Mouse (Mus musculus) heart, adult 2 months (tissue): ENCODE results near the gene Pigg. TPM values are rescaled to one million over a fixed set of nuclear protein-coding genes. Genes with fewer than 3 reads are reported as not detected.

Experiments used
- DNase-seq, 2 experiments: peaks; one replicate each; pipeline ENCODE4 v3.0.0; 2021
- H3K27ac ChIP-seq: fragments of 200-600 bp; 2 replicates; pipeline ENCODE4 v1.8.1; 2022
- H3K27me3 ChIP-seq: fragments of 200-500 bp; 2 replicates; pipeline ENCODE4 v1.6.1; 2012; ENCODE audit warnings: mild to moderate bottlenecking, low read length, inconsistent platforms, mixed read lengths; ENCODE audit not compliant: control insufficient read depth, insufficient read depth
- H3K36me3 ChIP-seq: fragments of 200-500 bp; 2 replicates; pipeline ENCODE4 v1.6.1; 2012; ENCODE audit warnings: low read length, inconsistent platforms; ENCODE audit not compliant: control insufficient read depth, insufficient read depth
- H3K4me1 ChIP-seq: fragments of 200-500 bp; 2 replicates; pipeline ENCODE4 v1.6.1; 2011; ENCODE audit warnings: low read length; ENCODE audit not compliant: control insufficient read depth, insufficient read depth
- H3K4me3 ChIP-seq: fragments of 200-600 bp; 2 replicates; pipeline ENCODE4 v1.8.1; 2022
- H3K79me2 ChIP-seq: fragments of 200-500 bp; replicated peaks from 2 replicates; pipeline ENCODE4 v1.6.1; 2012; ENCODE audit warnings: mild to moderate bottlenecking, inconsistent platforms, low read length, moderate library complexity, mixed read lengths; ENCODE audit not compliant: control insufficient read depth, insufficient read depth
- H3K9ac ChIP-seq: fragments of 200-500 bp; 2 replicates; pipeline ENCODE4 v1.6.1; 2012; ENCODE audit warnings: low read depth, mild to moderate bottlenecking, control low read depth, inconsistent platforms, low read length, mixed read lengths
- CTCF ChIP-seq: fragments of 200-600 bp; IDR thresholded peaks from 2 replicates; pipeline ENCODE4 v1.8.1; 2022; ENCODE audit warnings: antibody characterized with exemption, mild to moderate bottlenecking, moderate library complexity
- EP300 ChIP-seq: fragments of 200-500 bp; IDR thresholded peaks from 2 replicates; pipeline ENCODE4 v1.6.1; 2011; ENCODE audit warnings: low read depth, low read length, control low read depth; ENCODE audit not compliant: insufficient read depth
- POLR2A ChIP-seq: fragments of 200-500 bp; IDR thresholded peaks from 2 replicates; pipeline ENCODE4 v1.6.1; 2011; ENCODE audit warnings: mild to moderate bottlenecking, low read depth, low read length, control low read depth; ENCODE audit not compliant: insufficient read depth
- WGBS: fragments of 180-500 bp; shearing (Covaris S2); methylation state at CpG from one replicate; pipeline ENCODE4 v1.1.7; 2018; 5-methylcytosine and 5-hydroxymethylcytosine counted together
- intact Hi-C: fragments of 180-260 bp; cut with DNase I; formaldehyde crosslinking; loops from one replicate; pipeline ENCODE4 v1.15.1; 2025
- polyA plus RNA-seq: library from polyadenylated mRNA; depleted of rRNA; stranded (reverse); fragments of >200 nt; gene quantifications from 2 replicates; pipeline ENCODE4 v1.2.3, GENCODE M21; 2012
- total RNA-seq, 2 experiments: library from RNA; stranded (reverse); gene quantifications; 2 replicates each; pipeline ENCODE4 v1.2.3; 2021

Gene Pigg
- total and polyA plus RNA-seq, 3 experiments: 5.9 to 10.4 (median 10.0) TPM

DNA sequence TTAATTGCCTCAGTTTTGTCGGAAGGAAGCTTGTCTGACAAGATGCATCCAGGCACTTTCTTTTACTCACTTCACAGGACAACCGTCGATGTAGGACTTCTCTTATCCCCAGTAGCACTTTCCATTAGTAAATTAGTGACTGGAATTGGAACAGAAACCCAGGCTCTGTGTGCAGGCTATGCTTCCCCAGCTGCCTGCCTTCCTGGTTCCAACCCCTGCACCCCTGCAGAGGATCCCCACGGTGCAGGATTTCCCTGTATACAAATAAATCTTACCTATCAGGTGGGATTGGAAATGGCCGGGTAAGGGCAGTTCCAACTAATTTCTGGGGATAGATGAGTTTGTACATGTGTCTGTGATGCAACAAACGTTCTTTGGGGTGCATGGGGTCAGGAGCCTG lies 57.6 kb downstream of the Pigg start:
- Histone ChIP-seq H3K4me1 (no peaks in the 10 kb centered on the region), H3K4me3 (no peak overlapping the region), H3K27ac (no peak overlapping the region), H3K27me3 (peaks cover 11% of the 10 kb centered on the region), H3K36me3 (no peaks in the 10 kb centered on the region), H3K9ac (no peak overlapping the region), H3K79me2 (no peaks in the 10 kb centered on the region)
- no peak for DNase-seq
- intact Hi-C loops: no loop called here
- no peak for TF ChIP-seq CTCF
- TF ChIP-seq POLR2A: no peak
- TF ChIP-seq EP300: no peak
- 9% methylated on average over 6 of the region's 6 CpGs for WGBS

DNA sequence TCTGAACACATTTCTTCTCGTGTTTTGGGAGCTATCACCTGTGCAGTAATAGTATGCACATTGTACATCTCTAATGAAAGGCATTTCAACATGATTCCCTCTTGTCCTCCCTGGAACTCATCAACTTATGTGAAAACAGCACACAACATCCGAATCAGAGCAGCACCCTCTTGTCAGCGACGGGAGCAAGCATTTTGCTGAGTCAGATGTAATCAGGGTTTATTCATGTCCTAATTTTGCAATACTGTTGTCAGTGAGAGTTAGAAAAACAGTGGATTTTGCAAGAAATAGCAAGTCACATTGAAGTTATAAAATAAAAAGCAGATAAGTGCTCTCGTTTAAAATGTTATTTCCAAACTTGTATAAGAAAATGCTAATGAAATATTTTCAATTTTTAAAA lies 61.7 kb downstream of the Pigg start:
- no peak for DNase-seq
- TF ChIP-seq CTCF (no peak), EP300 (no peak), POLR2A (no peak)
- Histone ChIP-seq H3K4me3 (no peak overlapping the region), H3K27me3 (peaks cover 7% of the 10 kb centered on the region; the same call in 1 of the 2 replicates), H3K27ac (no peak overlapping the region), H3K36me3 (no peaks in the 10 kb centered on the region), H3K9ac (no peak overlapping the region), H3K79me2 (no peaks in the 10 kb centered on the region), H3K4me1 (no peaks in the 10 kb centered on the region)
- intact Hi-C loops: no loop called here
- WGBS: 68% methylated on average over 5 of the region's 5 CpGs

DNA sequence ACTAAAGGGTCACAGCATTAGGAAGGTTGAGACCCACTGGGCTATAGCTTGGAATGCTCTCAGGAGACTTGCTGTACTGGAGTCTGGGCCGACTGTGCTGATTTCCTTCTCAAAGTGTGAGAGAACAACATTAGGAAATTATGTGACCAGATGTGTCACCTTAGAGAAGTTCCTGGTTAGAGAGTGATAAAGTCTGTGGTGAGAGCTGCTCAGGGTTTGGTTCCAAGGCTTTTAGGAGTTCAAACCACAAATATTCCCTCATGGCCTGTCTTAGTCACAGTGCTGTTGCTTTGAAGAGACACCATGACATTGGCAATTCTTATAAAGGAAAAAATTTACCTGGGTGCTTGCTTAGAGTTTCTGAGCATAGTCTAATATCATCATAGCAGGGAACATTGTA lies 63.6 kb downstream of the Pigg start:
- intact Hi-C loops: no loop called here
- Histone ChIP-seq H3K27me3 (no peaks in the 10 kb centered on the region; the same call in 1 of the 2 replicates), H3K4me1 (no peaks in the 10 kb centered on the region), H3K4me3 (no peak overlapping the region), H3K36me3 (no peaks in the 10 kb centered on the region), H3K27ac (no peak overlapping the region), H3K79me2 (no peaks in the 10 kb centered on the region), H3K9ac (no peak overlapping the region)
- WGBS: 33% methylated on average over 1 of the region's 1 CpGs
- TF ChIP-seq CTCF (no peak), EP300 (no peak), POLR2A (no peak)
- DNase-seq: no peak

DNA sequence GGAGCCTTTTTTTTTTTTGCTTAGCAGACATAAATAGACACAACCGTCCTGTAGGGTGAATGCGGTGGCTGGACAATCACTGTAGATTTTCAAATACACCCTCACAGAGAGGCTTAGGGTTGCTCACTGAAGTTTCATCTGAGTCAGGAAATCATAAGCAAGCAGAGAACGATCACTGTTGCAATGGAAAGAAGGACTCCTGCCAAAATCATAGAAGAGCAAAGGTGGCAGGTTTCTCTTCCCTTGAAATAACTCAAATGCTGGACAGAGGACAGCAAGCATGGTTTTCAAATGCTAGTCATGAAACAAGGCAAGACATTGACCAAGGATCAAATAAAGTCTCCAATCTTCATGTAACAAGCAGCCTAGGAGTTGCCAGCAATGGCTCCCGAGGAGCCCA lies 65.9 kb downstream of the Pigg start:
- H3K4me3 ChIP-seq: no peak overlapping the region
- 45% methylated on average over 4 of the region's 4 CpGs for WGBS
- H3K36me3 ChIP-seq: no peaks in the 10 kb centered on the region
- no peak for DNase-seq
- no peak overlapping the region for H3K9ac ChIP-seq
- intact Hi-C loops: no loop called here
- H3K4me1 ChIP-seq: no peaks in the 10 kb centered on the region
- H3K27me3 ChIP-seq: no peaks in the 10 kb centered on the region; the same call in 1 of the 2 replicates
- no peak for TF ChIP-seq POLR2A
- TF ChIP-seq CTCF: no peak
- no peak for TF ChIP-seq EP300
- no peaks in the 10 kb centered on the region for H3K79me2 ChIP-seq
- no peak overlapping the region for H3K27ac ChIP-seq

DNA sequence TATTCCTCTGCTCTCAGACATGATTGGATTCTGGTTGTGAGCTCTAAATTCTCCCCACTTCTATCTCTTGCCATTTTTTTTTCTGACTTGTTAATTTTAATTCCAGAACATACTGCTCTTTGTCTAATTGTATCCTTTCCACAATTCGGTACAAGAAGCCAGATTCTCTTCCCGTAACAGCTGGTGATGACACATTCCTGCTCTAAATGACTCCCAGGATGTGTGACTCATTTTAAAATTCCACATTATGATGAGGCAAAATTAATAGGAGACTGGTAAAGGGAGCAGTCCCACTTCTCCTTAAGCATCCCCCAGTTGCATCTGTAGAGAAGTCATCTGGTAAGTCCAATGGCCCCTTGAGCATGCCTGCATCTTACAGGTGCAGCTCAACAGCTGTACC lies 73.2 kb downstream of the Pigg start:
- no peak for DNase-seq
- H3K4me3 ChIP-seq: no peak overlapping the region
- intact Hi-C loops: no loop called here
- TF ChIP-seq EP300 (no peak), POLR2A (no peak), CTCF (no peak)
- H3K4me1 ChIP-seq: no peaks in the 10 kb centered on the region
- no peak overlapping the region for H3K27ac ChIP-seq
- 61% methylated on average over 2 of the region's 2 CpGs for WGBS
- no peak overlapping the region for H3K9ac ChIP-seq
- H3K27me3 ChIP-seq: no peaks in the 10 kb centered on the region
- H3K36me3 ChIP-seq: no peaks in the 10 kb centered on the region
- H3K79me2 ChIP-seq: no peaks in the 10 kb centered on the region

DNA sequence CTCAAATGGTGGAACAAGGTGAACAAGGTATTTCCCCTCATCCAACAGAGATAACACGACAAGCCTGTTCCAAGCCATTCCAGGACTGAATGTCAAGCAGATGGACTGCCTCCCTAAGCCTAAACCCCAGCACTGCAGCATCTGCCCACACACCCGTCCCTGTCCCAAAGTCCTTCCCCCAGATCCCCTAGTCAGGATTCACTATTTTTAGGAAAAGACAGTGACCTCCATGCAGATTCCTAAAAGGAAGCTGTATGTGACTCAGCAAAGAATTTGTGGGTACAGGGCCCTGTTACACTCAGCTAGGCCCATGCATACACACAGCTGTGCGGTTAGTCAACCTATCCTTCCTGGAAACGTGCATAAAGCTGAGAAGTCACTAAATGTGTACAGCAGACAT lies 74.0 kb downstream of the Pigg start:
- WGBS: 60% methylated on average over 4 of the region's 4 CpGs
- H3K36me3 ChIP-seq: no peaks in the 10 kb centered on the region
- DNase-seq: no peak
- H3K27ac ChIP-seq: no peak overlapping the region
- TF ChIP-seq EP300: no peak
- no peak for TF ChIP-seq CTCF
- TF ChIP-seq POLR2A: no peak
- H3K9ac ChIP-seq: no peak overlapping the region
- H3K4me1 ChIP-seq: no peaks in the 10 kb centered on the region
- H3K27me3 ChIP-seq: no peaks in the 10 kb centered on the region
- H3K4me3 ChIP-seq: no peak overlapping the region
- intact Hi-C loops: no loop called here
- no peaks in the 10 kb centered on the region for H3K79me2 ChIP-seq

DNA sequence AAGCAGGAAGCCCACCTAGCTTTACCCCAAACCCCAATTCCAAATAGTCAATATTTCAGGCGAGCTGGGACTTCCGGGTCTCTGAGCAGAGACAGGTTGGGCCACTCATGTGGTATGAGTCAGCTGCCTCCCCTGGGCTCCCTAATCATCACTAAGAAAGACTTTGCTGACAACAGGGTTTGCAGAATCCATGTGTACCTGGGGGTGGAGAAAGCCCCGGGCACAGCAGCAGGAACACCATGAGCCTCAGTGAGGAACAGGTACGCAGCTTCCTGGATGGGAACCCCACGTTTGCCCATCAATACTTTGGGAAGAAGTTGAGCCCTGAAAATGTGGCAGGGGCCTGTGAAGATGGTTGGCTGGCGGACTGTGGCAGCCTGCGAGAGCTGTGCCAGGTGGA lies 75.8 kb downstream of the Pigg start, which contains the start of gene Pde6b:
Gene Pde6b, plus strand, starts transcription at position 191 of the 400 bp plus-strand sequence.
- Histone ChIP-seq H3K4me1 (no peaks in the 10 kb centered on the region), H3K27ac (no peak within 1 kb of the TSS), H3K79me2 (no peaks in the 10 kb centered on the region), H3K27me3 (no peaks in the 10 kb centered on the region), H3K4me3 (no peak within 1 kb of the TSS), H3K9ac (no peak within 1 kb of the TSS), H3K36me3 (no peaks in the 10 kb centered on the region)
- WGBS: 63% methylated on average over 7 of the region's 7 CpGs
- TF ChIP-seq POLR2A: no peak
- intact Hi-C loops: no loop called here
- DNase-seq: no peak
